Mouse (Mus musculus) forebrain, embryonic 13.5 days (tissue): ENCODE results near the gene Irf9. TPM values are rescaled to one million over a fixed set of nuclear protein-coding genes. Genes with fewer than 3 reads are reported as not detected.

Experiments used
- ATAC-seq: fragments of 200-750 bp; cut with Nextera tagmentation; 2 replicates; pipeline ENCODE4 v1.8.0; 2017
- H3K27ac ChIP-seq: fragments of 300-500 bp; sonication (generic); 2 replicates; pipeline ENCODE4 v1.5.1; 2015; ENCODE audit warnings: inconsistent platforms, mild to moderate bottlenecking, moderate library complexity
- H3K27me3 ChIP-seq: fragments of 300-500 bp; sonication (generic); 2 replicates; pipeline ENCODE4 v1.6.1; 2015; ENCODE audit warnings: mild to moderate bottlenecking, inconsistent platforms
- H3K36me3 ChIP-seq: fragments of 300-500 bp; sonication (generic); 2 replicates; pipeline ENCODE4 v1.6.1; 2015; ENCODE audit warnings: mild to moderate bottlenecking, inconsistent platforms; ENCODE audit not compliant: poor library complexity, severe bottlenecking
- H3K4me1 ChIP-seq: fragments of 300-500 bp; sonication (generic); 2 replicates; pipeline ENCODE4 v1.6.1; 2015; ENCODE audit warnings: inconsistent platforms
- H3K4me2 ChIP-seq: fragments of 300-500 bp; sonication (generic); 2 replicates; pipeline ENCODE4 v1.6.1; 2015; ENCODE audit warnings: inconsistent platforms, mild to moderate bottlenecking, moderate library complexity
- H3K4me3 ChIP-seq: fragments of 300-500 bp; sonication (generic); 2 replicates; pipeline ENCODE4 v1.5.1; 2015; ENCODE audit warnings: mild to moderate bottlenecking, inconsistent platforms
- H3K9ac ChIP-seq: fragments of 300-500 bp; sonication (generic); 2 replicates; pipeline ENCODE4 v1.6.1; 2015; ENCODE audit warnings: mild to moderate bottlenecking, inconsistent platforms
- H3K9me3 ChIP-seq: fragments of 300-500 bp; sonication (generic); replicated peaks from 2 replicates; pipeline ENCODE4 v1.6.1; 2016; ENCODE audit warnings: inconsistent platforms
- WGBS: fragments of 180-500 bp; shearing (Covaris S2); methylation state at CpG from one replicate; pipeline ENCODE4 v1.1.7; 2015; 5-methylcytosine and 5-hydroxymethylcytosine counted together
- polyA plus RNA-seq: library from polyadenylated mRNA; unstranded; fragments of >200 nt; fragmentation: Nextera tagmentation; extraction: Ambion mirVana; gene quantifications from 2 replicates; pipeline ENCODE4 v1.2.1, GENCODE M21; 2015

Gene Irf9
- polyA plus RNA-seq, 1 experiment from 2014 or later, result 7.2 TPM

DNA sequence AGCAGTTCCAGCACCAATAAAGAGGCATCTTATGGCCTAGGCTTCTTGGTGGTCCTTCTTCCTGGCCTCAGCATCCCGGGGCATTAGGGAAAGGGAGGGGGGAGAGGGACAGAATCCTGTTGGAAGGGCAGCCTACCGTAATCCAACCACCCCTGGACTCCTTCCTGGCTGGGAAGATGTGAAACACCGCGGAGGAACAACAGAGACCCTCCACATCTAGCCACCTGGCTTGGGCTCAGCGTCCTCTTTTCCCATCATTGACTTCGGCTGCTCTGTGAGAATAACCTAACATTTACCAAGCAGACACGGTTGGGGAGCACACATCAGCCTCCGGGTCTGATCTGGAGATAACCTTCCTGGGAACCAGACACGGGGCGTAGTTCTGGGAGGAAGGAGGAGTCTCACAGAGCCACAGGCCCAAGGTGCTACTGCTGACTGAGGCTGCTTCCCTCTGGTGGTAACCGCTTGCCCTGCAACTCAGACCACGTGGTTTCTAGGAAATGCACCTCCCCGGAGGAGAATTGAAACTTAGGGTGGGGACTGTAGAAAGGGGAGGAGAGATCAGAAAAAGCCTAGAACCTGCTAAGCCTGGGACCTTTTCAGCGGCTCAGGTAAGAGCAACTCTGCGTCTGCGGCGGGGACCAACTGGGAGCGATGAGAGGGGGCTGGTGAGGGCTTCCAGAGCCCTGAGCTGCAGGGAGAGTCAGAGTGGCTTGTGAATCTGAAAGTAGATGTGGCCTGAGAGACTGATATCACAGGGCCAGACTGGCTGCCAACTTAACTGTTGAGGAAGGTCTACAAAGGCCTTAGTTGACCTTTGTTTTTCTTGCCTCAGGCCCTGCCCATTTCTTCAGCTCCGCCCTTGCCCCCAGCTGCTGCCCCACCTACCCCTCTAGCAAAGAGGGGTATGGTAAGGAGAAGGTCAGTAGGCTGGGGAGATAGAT, 534 bp downstream of the Irf9 start:
- H3K4me3 ChIP-seq, result peak overlapping the region; percentile 27
- 0 out of 2 replicates have a peak overlapping the region, but pooled peaks have one; percentile 14 for H3K27ac ChIP-seq
- ATAC-seq, result peak; percentile 91
- H3K4me2 ChIP-seq, result peak overlapping the region; percentile 52
- H3K9ac ChIP-seq, result peak overlapping the region; percentile 43; the same call in 1 of the 2 replicates
- 19% methylated on average over 19 of the region's 19 CpGs for WGBS
- no peaks in the 10 kb centered on the region for H3K27me3 ChIP-seq
- H3K9me3 ChIP-seq, result no peaks in the 10 kb centered on the region
- no peaks in the 10 kb centered on the region; the same call in 1 of the 2 replicates for H3K4me1 ChIP-seq
- H3K36me3 ChIP-seq, result peaks cover 87% of the 10 kb centered on the region

DNA sequence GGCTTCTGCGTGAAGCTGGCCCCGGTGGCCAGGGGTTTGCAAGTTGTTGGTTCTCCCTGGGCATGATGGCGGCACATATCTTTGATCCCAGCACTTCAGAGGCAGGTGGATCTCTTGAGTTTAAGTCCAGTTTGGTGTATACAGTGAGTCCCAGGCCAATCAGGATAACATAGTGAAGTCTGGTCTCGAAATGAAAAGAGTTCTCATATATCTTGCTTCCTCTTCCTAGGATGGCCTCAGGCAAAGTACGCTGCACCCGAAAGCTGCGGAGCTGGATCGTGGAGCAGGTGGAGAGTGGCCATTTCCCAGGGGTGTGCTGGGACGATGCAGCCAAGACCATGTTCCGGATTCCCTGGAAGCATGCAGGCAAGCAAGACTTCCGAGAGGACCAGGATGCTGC, 1.5 kb downstream of the Irf9 start:
- Histone ChIP-seq H3K9ac (no peak overlapping the region), H3K36me3 (peaks cover 87% of the 10 kb centered on the region), H3K4me3 (no peak overlapping the region), H3K27me3 (no peaks in the 10 kb centered on the region), H3K4me2 (no peak overlapping the region), H3K9me3 (no peaks in the 10 kb centered on the region), H3K27ac (no peak overlapping the region), H3K4me1 (no peaks in the 10 kb centered on the region; the same call in 1 of the 2 replicates)
- no peak for ATAC-seq
- 95% methylated on average over 11 of the region's 11 CpGs for WGBS

DNA sequence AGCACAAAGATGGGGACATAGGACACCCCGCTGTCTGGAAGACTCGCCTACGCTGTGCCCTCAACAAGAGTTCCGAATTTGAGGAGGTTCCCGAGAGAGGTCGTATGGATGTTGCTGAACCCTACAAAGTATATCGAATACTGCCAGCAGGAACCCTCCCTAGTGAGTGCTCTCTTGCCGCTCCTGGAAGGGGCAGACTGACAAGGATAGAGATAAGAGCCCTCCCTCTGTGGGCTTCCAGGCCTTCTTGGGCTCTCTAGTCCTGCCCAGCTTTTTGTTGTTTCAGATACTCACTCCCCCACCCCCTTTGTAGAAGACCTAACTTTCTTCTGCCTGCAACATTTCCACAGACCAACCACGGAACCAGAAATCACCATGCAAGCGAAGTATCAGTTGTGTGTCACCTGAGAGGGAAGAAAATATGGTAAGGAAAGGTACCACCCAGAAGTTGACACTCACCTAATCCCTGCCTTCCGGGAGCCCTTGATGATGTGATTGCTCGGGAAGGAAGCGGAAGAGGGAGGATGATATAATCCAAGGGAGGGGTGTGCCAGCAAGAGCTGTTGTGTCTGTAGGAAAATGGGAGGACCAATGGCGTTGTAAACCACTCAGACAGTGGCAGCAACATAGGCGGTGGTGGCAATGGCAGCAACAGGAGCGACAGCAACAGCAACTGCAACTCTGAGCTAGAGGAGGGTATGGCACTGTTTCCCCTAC, 2.5 kb downstream of the Irf9 start:
- H3K4me3 ChIP-seq, result no peak overlapping the region
- no peak overlapping the region for H3K9ac ChIP-seq
- H3K36me3 ChIP-seq, result peaks cover 79% of the 10 kb centered on the region
- WGBS, result 94% methylated on average over 16 of the region's 16 CpGs
- no peaks in the 10 kb centered on the region for H3K27me3 ChIP-seq
- no peak overlapping the region for H3K4me2 ChIP-seq
- no peaks in the 10 kb centered on the region for H3K9me3 ChIP-seq
- no peaks in the 10 kb centered on the region; the same call in 1 of the 2 replicates for H3K4me1 ChIP-seq
- no peak overlapping the region for H3K27ac ChIP-seq
- no peak for ATAC-seq

DNA sequence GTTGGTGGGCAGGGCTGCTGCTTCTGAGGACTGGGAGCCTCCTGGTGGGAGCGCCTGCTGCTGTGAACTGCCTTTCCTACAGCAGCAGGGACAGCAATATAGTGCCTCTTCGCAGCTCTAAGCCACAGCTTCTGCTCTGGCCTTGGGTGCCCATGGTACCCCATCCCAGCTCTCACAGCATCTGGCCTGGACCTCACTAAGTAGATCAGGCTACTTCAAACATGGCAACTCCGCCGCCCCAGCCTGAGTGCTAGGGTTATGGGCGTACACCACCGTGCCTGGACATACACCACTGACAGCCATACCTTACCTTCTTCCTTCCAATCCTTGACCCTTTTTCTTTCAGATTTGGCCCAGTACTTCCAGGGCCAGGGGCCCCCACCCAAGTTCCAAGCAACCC, 5.0 kb downstream of the Irf9 start:
- Histone ChIP-seq H3K9ac (no peak overlapping the region), H3K27me3 (no peaks in the 10 kb centered on the region), H3K36me3 (peaks cover 54% of the 10 kb centered on the region), H3K4me2 (no peak overlapping the region), H3K4me3 (no peak overlapping the region), H3K27ac (no peak overlapping the region), H3K4me1 (no peaks in the 10 kb centered on the region; the same call in 1 of the 2 replicates), H3K9me3 (no peaks in the 10 kb centered on the region)
- ATAC-seq, result no peak
- WGBS, result 93% methylated on average over 6 of the region's 6 CpGs

DNA sequence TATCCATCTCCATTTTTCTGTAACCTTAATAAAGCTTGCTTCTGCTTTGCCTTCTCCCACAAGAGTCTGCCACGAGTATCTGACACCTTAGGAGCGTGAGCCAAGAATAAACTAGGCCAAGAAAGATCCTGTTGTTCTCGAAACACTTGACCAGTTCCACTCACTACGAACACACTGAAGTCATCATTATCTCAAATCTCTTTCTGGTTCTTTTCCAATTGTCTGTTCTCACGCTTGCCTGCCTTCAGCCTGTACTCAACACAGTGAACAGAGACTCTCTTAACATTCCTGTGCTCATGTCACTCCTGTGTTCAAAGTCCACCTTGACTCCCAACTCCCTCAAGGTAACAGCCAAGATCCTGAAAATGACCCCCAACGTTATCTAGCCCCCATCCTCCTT, 10.0 kb downstream of the Irf9 start:
- no peak overlapping the region for H3K27ac ChIP-seq
- peaks cover 17% of the 10 kb centered on the region for H3K36me3 ChIP-seq
- H3K9me3 ChIP-seq, result no peaks in the 10 kb centered on the region
- H3K4me3 ChIP-seq, result no peak overlapping the region
- H3K4me2 ChIP-seq, result no peak overlapping the region
- 61% methylated on average over 6 of the region's 6 CpGs for WGBS
- no peak overlapping the region for H3K9ac ChIP-seq
- ATAC-seq, result no peak
- no peaks in the 10 kb centered on the region for H3K4me1 ChIP-seq
- no peaks in the 10 kb centered on the region for H3K27me3 ChIP-seq

DNA sequence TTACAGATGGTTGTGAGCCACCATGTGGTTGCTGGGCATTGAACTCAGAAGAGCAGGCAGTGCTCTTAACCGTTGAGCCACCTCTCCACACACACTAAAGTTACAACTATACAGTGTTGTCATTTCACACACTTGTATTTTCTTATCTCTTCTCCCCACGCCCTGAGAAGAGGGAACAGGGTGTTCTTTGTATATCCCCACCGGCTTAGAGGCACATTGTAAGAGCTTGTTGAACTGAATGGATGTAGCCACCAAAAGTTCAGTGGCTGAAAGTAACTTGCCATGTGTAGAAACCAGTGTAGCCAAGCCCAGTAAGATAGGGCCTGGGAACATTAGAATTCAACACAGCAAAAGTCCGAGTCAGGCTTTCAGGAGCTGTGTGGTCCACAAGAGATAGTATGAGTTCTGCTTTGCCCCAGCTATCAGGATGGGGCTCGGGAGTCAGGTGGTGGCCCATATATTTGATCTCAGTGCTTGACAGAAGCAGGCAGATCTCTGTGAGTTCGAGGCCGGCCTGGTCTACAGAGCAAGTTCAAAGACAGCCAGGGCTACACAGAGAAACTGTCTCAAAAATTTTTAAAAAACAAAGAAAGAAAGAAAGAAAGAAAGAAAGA, 11.3 kb downstream of the Irf9 start:
- Histone ChIP-seq H3K4me1 (0 out of 2 replicates have a peak, but pooled peaks cover 5% of the 10 kb centered on the region), H3K27ac (no peak overlapping the region), H3K9ac (no peak overlapping the region), H3K4me2 (no peak overlapping the region), H3K4me3 (no peak overlapping the region), H3K9me3 (no peaks in the 10 kb centered on the region), H3K36me3 (peaks cover 4% of the 10 kb centered on the region), H3K27me3 (no peaks in the 10 kb centered on the region)
- WGBS, result 83% methylated on average over 7 of the region's 7 CpGs
- ATAC-seq, result no peak

DNA sequence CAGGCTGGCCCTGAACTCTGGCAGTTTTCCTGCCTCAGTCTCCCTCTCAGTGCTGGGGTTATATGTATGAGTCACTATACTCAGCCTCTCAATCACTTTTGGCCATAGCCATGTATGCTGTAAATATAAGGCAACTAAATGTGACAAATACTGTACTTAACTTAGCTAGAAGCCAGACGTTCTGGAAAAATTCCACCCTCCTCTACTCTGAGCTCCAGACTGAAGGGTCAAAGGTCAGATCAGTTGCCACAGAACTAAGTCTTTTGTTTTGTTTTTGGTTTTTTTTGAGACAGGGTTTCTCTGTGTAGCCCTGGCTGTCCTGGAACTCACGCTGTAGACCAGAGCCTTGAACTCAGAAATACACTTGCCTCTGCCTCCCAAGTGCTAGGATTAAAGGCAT, 12.5 kb downstream of the Irf9 start:
- 0 out of 2 replicates have a peak, but pooled peaks cover 5% of the 10 kb centered on the region for H3K4me1 ChIP-seq
- H3K9me3 ChIP-seq, result no peaks in the 10 kb centered on the region
- ATAC-seq, result no peak
- no peak overlapping the region for H3K4me3 ChIP-seq
- H3K27me3 ChIP-seq, result no peaks in the 10 kb centered on the region
- 42% methylated on average over 2 of the region's 2 CpGs for WGBS
- H3K4me2 ChIP-seq, result no peak overlapping the region
- H3K9ac ChIP-seq, result no peak overlapping the region
- H3K36me3 ChIP-seq, result no peaks in the 10 kb centered on the region
- H3K27ac ChIP-seq, result no peak overlapping the region

DNA sequence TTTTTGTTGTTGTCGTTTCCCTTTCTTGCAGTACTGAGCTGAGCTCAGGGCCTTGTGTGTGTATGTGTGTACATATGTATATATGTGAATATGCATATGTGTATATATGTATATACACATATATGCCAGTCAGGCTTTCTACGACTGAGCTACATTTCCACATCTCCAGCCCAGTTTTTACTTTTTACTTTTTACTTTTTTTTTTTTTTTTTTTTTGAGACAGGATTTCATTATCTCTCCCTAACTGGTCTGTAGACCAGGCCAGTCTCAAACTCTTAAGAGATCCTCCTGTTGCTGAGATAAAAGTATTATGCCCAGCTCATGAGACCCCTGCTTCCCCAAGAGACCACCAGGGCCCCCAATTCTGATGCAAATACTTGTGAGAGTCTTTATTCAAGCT, 13.5 kb downstream of the Irf9 start:
- no peaks in the 10 kb centered on the region for H3K36me3 ChIP-seq
- 0 out of 2 replicates have a peak, but pooled peaks cover 5% of the 10 kb centered on the region for H3K4me1 ChIP-seq
- no peaks in the 10 kb centered on the region for H3K9me3 ChIP-seq
- no peak overlapping the region for H3K4me2 ChIP-seq
- ATAC-seq, result no peak
- H3K27me3 ChIP-seq, result no peaks in the 10 kb centered on the region
- H3K4me3 ChIP-seq, result no peak overlapping the region
- WGBS, result 91% methylated on average over 2 of the region's 2 CpGs
- no peak overlapping the region for H3K27ac ChIP-seq
- no peak overlapping the region for H3K9ac ChIP-seq

DNA sequence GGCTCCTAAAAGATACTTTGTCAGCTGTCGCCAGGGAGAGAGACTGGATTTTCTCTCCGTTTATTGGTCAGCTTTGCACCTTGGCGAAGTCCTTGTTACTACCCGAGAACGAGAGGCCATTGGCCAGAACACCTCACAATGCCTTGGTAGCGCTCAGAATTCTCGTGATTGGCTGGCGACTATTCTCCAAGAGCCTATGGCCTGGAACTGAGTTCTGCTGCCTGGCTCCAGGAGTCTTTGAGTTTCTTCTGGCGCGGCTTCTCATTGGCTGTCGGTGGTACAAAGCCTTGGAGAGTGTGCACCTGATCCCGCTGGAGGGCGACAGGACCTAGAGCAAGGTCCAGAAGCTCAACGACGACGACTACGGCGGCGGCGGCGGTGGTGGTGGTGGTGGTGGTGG, 14.5 kb downstream of the Irf9 start, which contains the start of gene Rec8:
Rec8 (plus strand) TSS at position 216 of the 400 bp plus-strand sequence.
- H3K4me1 ChIP-seq, result 0 out of 2 replicates have a peak, but pooled peaks cover 5% of the 10 kb centered on the region

DNA sequence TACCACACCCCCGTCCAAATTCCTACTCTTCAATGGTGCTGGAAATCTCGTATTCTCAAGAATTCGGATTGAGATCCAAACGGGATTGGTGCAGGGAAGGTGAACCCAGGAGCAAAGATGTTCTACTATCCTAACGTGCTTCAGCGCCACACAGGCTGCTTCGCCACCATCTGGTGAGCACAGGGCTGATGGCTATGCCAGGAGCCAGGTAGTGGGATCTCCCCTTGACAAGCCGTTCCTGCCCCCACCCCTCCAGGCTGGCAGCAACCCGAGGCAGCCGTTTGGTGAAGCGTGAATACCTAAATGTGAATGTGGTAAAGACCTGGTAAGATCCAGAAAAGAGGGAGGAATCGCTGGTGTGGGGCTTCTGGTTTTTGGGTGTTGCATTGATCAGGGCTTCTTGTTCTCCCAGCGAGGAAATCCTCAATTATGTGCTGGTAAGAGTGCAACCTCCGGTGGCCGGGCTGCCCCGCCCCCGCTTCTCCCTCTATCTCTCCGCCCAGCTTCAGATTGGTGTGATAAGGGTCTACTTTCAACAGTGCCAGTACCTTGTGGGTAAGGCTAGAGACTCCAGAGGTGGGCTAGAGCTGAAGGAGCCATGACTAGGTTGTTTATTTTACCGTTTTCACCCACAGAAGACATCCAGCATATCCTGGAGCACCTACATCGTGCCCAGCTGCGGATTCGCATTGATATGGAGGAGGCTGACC, 15.3 kb downstream of the Irf9 start:
- Histone ChIP-seq H3K27ac (no peak overlapping the region), H3K27me3 (no peaks in the 10 kb centered on the region), H3K9me3 (no peaks in the 10 kb centered on the region), H3K4me2 (peak overlapping the region; percentile 13), H3K4me1 (0 out of 2 replicates have a peak, but pooled peaks cover 5% of the 10 kb centered on the region), H3K9ac (peak overlapping the region; percentile 30; the same call in 1 of the 2 replicates), H3K36me3 (peaks cover 3% of the 10 kb centered on the region), H3K4me3 (peak overlapping the region; percentile 22)
- WGBS, result 52% methylated on average over 22 of the region's 22 CpGs
- peak; percentile 53; the same call in 1 of the 2 replicates for ATAC-seq

More for the DNA sequence above, 14.5 kb downstream of the Irf9 start, which contains the start of gene Rec8:
- Histone ChIP-seq H3K27me3 (no peaks in the 10 kb centered on the region), H3K9me3 (no peaks in the 10 kb centered on the region), H3K9ac (peak within 1 kb of the TSS; percentile 30; the same call in 1 of the 2 replicates), H3K27ac (no peak within 1 kb of the TSS), H3K36me3 (no peaks in the 10 kb centered on the region), H3K4me3 (peak within 1 kb of the TSS; percentile 22), H3K4me2 (peak within 1 kb of the TSS; percentile 13)
- WGBS, result 25% methylated on average over 21 of the region's 21 CpGs
- ATAC-seq, result peak; percentile 71
